Mouse (Mus musculus) hindbrain, embryonic 12.5 days (tissue): Measurements from ENCODE around the gene Slc22a14. TPM values are rescaled to one million over a fixed set of nuclear protein-coding genes. Genes with fewer than 3 reads are reported as not detected.

Source experiments
- ATAC-seq: fragments of 200-750 bp; cut with Nextera tagmentation; 2 replicates; pipeline ENCODE4 v1.8.0; 2017; ENCODE audit warnings: moderate TSS enrichment; ENCODE audit not compliant: low FRiP score
- H3K27ac ChIP-seq: fragments of 300-500 bp; sonication (generic); 2 replicates; pipeline ENCODE4 v1.5.1; 2016; ENCODE audit warnings: mild to moderate bottlenecking
- H3K27me3 ChIP-seq: fragments of 300-500 bp; sonication (generic); 2 replicates; pipeline ENCODE4 v1.6.1; 2016; ENCODE audit warnings: mild to moderate bottlenecking
- H3K36me3 ChIP-seq: fragments of 300-500 bp; sonication (generic); 2 replicates; pipeline ENCODE4 v1.6.1; 2016; ENCODE audit warnings: mild to moderate bottlenecking
- H3K4me1 ChIP-seq: fragments of 300-500 bp; sonication (generic); 2 replicates; pipeline ENCODE4 v1.6.1; 2016
- H3K4me2 ChIP-seq: fragments of 300-500 bp; sonication (generic); replicated peaks from 2 replicates; pipeline ENCODE4 v1.6.1; 2016; ENCODE audit warnings: mild to moderate bottlenecking
- H3K4me3 ChIP-seq: fragments of 300-500 bp; sonication (generic); 2 replicates; pipeline ENCODE4 v1.5.1; 2016; ENCODE audit warnings: mild to moderate bottlenecking
- H3K9ac ChIP-seq: fragments of 300-500 bp; sonication (generic); 2 replicates; pipeline ENCODE4 v1.6.1; 2016; ENCODE audit warnings: mild to moderate bottlenecking, moderate library complexity
- H3K9me3 ChIP-seq: fragments of 300-500 bp; sonication (generic); replicated peaks from 2 replicates; pipeline ENCODE4 v1.6.1; 2016; ENCODE audit warnings: mild to moderate bottlenecking
- WGBS: fragments of 180-500 bp; shearing (Covaris S2); methylation state at CpG from one replicate; pipeline ENCODE4 v1.1.7; 2016; 5-methylcytosine and 5-hydroxymethylcytosine counted together
- polyA plus RNA-seq: library from polyadenylated mRNA; unstranded; fragments of >200 nt; fragmentation: Nextera tagmentation; extraction: Ambion mirVana; gene quantifications from 2 replicates; pipeline ENCODE4 v1.2.1, GENCODE M21; 2016

The Slc22a14 gene
- polyA plus RNA-seq, 1 experiment from 2014 or later = not detected

DNA sequence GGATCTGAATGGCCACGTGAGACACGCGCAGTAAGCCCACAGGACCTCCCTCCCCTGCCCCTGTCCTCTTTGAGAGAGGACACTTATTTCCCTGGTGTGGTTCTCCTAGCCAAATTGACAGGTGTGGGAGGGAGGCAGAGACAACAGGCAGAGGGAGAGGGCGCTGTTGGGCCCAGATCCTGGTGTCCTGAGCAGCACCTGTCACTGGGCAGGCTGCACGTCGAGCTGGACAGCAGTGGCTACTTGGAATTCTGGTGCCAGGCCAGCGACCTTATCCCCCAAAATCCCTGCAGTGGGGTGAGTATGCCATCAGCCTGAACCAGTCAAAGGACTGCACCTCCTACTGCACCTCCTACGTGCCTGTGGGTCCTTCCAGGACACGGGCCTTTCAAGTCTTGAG is 222.0 kb downstream of the Slc22a14 start:
- H3K9me3 ChIP-seq = no peaks in the 10 kb centered on the region
- H3K36me3 ChIP-seq = no peaks in the 10 kb centered on the region
- H3K27me3 ChIP-seq = no peaks in the 10 kb centered on the region
- H3K27ac ChIP-seq = no peak overlapping the region
- no peak overlapping the region for H3K4me2 ChIP-seq
- no peak overlapping the region for H3K9ac ChIP-seq
- 80% methylated on average over 9 of the region's 9 CpGs for WGBS
- no peak overlapping the region for H3K4me3 ChIP-seq
- no peaks in the 10 kb centered on the region for H3K4me1 ChIP-seq
- no peak for ATAC-seq

DNA sequence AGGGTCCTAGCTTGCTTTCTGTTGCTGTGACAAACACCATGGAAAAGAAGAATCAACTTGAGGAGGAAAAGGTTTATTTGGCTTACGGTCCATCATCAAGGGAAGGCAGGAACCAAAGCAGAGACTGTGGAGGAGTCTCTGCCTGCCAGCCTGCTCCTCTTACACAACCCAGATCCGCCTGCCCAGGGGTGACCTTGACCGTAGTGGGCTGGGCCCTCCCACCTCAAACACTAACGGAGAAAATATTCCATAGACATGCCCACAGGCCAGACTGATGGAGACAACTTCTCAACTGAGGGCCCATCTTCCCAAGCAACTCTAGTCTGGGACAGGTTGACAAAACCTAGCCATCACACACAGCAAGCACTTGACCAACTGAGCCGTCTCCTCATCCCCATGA is 223.3 kb downstream of the Slc22a14 start:
- Histone ChIP-seq H3K27ac (no peak overlapping the region), H3K4me2 (no peak overlapping the region), H3K9ac (no peak overlapping the region), H3K4me1 (no peaks in the 10 kb centered on the region), H3K9me3 (no peaks in the 10 kb centered on the region), H3K36me3 (no peaks in the 10 kb centered on the region), H3K4me3 (no peak overlapping the region), H3K27me3 (no peaks in the 10 kb centered on the region)
- 90% methylated on average over 5 of the region's 5 CpGs for WGBS
- no peak for ATAC-seq

DNA sequence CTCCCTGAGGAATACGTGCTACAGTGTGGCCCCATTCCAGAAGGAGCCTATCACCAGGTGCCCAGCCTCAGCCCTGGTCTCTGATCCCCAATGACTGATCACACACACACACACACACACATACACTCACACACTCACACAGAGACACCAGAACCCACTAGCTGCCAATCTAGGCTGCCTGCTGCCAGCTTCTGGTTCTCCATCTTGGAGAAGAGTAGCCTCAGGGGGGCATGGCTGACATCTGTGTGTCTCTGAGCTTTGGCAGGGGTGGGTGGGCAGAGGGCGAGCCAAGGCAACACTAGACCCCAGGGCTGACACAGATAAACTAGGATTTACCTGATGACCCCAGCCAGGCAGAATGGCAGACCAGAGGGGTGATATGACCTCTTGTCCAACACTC is 226.5 kb downstream of the Slc22a14 start:
- Histone ChIP-seq H3K27ac (no peak overlapping the region), H3K4me2 (no peak overlapping the region), H3K9ac (no peak overlapping the region), H3K4me3 (no peak overlapping the region), H3K27me3 (no peaks in the 10 kb centered on the region), H3K36me3 (no peaks in the 10 kb centered on the region), H3K9me3 (no peaks in the 10 kb centered on the region), H3K4me1 (no peaks in the 10 kb centered on the region)
- WGBS = 86% methylated on average over 2 of the region's 2 CpGs
- ATAC-seq = no peak

DNA sequence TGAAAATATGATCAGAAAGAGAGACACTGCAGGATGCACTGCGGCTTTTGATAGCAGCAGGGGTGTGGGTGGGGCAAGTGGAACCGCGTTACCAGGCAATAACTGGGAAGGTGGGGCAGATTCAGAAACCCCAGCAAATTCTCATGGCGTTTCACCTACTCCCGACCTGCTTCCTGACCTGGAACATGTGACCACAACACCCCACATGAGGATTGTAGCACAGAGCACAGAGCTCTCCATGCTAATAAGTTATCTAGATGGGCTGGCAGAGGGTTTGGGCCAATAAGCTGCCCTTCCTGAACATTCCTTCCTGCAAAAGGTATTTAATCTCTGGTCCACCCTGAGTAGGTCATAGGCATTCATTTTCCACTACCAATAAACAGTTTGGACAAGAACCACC is 234.7 kb downstream of the Slc22a14 start:
- no peak overlapping the region for H3K4me3 ChIP-seq
- 75% methylated on average over 5 of the region's 5 CpGs for WGBS
- H3K9me3 ChIP-seq = no peaks in the 10 kb centered on the region
- H3K9ac ChIP-seq = no peak overlapping the region
- no peaks in the 10 kb centered on the region for H3K27me3 ChIP-seq
- no peak overlapping the region for H3K4me2 ChIP-seq
- no peaks in the 10 kb centered on the region for H3K36me3 ChIP-seq
- no peaks in the 10 kb centered on the region for H3K4me1 ChIP-seq
- ATAC-seq = no peak
- H3K27ac ChIP-seq = no peak overlapping the region

DNA sequence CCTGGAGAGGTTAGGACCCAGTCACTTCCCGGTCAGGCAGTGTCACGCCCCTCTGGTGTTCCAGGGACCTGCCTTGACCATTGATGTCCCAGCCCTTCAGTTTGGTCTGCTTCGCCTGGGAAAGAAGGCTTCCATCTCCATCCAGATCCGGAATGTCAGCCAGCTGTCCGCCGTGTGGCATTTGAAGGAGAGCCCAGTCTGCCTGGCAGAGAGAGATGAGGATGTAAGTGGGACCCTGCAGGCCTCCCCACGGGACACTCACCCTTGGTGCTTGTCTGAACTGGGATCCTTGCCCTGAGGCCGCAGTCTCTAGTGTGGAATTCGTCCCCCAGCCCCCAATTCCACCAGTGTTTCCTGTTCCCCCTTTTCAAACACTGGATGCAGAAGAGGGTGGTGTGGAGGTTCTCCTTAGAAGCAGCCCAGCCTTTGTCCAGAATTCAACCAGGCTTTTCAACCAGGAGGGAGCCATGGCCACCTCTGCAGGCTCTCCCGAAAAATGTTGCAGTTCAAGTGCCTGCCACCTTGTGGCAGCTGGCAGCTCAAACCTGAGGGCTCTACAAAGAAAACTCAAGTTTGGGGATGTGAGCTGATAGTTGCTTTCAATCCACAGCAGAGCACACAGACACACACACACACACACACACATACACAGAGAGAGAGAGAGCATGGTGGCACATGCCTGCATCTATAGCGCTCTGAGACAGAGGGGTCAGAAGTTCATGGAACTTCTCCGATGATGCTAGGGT is 236.7 kb downstream of the Slc22a14 start:
- Histone ChIP-seq H3K9me3 (no peaks in the 10 kb centered on the region), H3K27me3 (no peaks in the 10 kb centered on the region), H3K4me2 (no peak overlapping the region), H3K27ac (no peak overlapping the region), H3K36me3 (no peaks in the 10 kb centered on the region), H3K9ac (no peak overlapping the region), H3K4me3 (no peak overlapping the region), H3K4me1 (no peaks in the 10 kb centered on the region)
- WGBS = 87% methylated on average over 12 of the region's 12 CpGs
- ATAC-seq = no peak

DNA sequence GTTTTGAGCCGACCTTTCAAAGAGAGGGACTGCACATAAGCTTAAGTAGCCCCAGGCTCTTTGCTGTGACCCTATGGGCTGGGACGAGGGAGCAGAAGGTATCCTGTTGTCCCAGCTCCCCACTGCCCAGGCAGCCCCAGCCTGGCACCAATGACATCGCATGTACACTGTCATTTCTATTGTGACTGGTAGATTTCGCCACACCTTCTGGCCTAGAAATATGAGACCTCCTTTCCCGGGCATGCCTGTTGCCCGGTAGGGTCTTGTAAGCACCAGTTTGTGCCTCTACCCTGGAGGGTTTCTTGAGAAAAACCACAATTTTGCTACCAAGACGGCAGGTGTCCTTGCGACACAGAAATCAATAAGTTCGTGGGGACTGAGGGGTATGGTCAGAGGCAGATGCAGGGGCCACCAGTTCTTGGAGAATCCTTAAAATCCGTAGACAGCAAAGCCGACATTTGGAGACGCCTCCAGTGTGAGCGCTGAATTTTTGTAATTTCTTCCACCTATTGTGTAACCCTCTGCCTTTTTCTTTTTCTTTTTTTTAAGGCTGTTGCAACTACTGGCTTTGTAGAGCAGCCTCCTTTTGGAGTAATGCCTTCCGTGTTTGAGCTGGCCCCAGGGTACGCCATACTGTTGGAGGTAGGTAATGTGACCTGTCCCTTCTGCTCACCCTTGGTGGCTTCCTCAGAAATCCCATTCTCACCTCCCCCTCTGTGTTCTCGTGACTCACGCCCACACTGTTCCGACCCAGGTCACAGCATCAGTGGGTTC is 242.6 kb downstream of the Slc22a14 start:
- no peaks in the 10 kb centered on the region for H3K9me3 ChIP-seq
- H3K4me1 ChIP-seq = peaks cover 12% of the 10 kb centered on the region
- H3K9ac ChIP-seq = no peak overlapping the region
- no peak overlapping the region for H3K27ac ChIP-seq
- ATAC-seq = no peak
- 88% methylated on average over 18 of the region's 18 CpGs for WGBS
- no peaks in the 10 kb centered on the region for H3K27me3 ChIP-seq
- H3K36me3 ChIP-seq = no peaks in the 10 kb centered on the region
- H3K4me2 ChIP-seq = no peak overlapping the region
- H3K4me3 ChIP-seq = no peak overlapping the region

DNA sequence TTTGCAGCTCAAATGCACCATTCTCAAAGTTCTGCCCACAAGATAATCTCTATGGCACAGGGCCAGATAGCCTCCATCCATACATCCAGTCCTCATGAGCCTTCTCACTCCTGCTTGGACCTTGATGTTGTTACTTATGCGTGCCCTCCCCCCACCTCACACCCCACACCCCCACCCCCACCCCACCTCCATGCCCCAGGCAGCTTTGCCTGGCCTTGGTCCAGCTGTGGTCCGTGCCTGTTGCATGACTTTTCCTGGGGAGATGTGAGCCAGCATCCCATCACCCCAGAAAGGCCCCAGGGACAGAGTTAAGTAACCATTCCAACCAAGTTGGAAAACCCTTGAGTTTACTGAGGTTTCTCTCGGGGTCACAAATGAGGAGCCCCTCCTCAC is 245.2 kb downstream of the Slc22a14 start:
- no peak for ATAC-seq
- 76% methylated on average over 3 of the region's 3 CpGs for WGBS
- H3K4me1 ChIP-seq = peaks cover 12% of the 10 kb centered on the region
- no peaks in the 10 kb centered on the region for H3K27me3 ChIP-seq
- no peak overlapping the region for H3K27ac ChIP-seq
- H3K9me3 ChIP-seq = no peaks in the 10 kb centered on the region
- no peak overlapping the region for H3K4me3 ChIP-seq
- H3K9ac ChIP-seq = no peak overlapping the region
- no peak overlapping the region for H3K4me2 ChIP-seq
- H3K36me3 ChIP-seq = no peaks in the 10 kb centered on the region

Other genes starting within 250 kb of the Slc22a14 start
- gene Acaa1b, start 208.5 kb downstream of the Slc22a14 start, polyA plus RNA-seq = 1.2 and 2.1 TPM in 2 replicates
- not detected in 2 replicates for gene Gm47289, start 206.4 kb downstream of the Slc22a14 start, polyA plus RNA-seq
- gene Slc22a13, start 156.5 kb downstream of the Slc22a14 start, polyA plus RNA-seq = 0.12 TPM in 1 of 2 replicates, not detected in the other
- 18.9 and 19.6 TPM in 2 replicates for gene Oxsr1, start 43.1 kb downstream of the Slc22a14 start, polyA plus RNA-seq
- gene Acaa1a, start 25.9 kb downstream of the Slc22a14 start, polyA plus RNA-seq = 82.4 and 87.1 TPM in 2 replicates
- 6.3 and 7.6 TPM in 2 replicates for gene Myd88, start 24.1 kb downstream of the Slc22a14 start, polyA plus RNA-seq
- gene Xylb, start 8.2 kb downstream of the Slc22a14 start, polyA plus RNA-seq = 4.7 and 4.9 TPM in 2 replicates
- 86.6 and 97.4 TPM in 2 replicates for gene Acvr2b, start 36.6 kb upstream of the Slc22a14 start, polyA plus RNA-seq
- gene Exog, start 79.4 kb upstream of the Slc22a14 start, polyA plus RNA-seq = 42.7 and 43.7 TPM in 2 replicates
- gene Scn5a, start 213.5 kb upstream of the Slc22a14 start, polyA plus RNA-seq = 0.68 and 0.84 TPM in 2 replicates